Mouse (Mus musculus) naive thymus-derived CD4-positive, alpha-beta T cell, adult 2 months (primary cell): ENCODE measurements around the gene Enho.
A peak's percentile ranks its signal among the peaks of the same experiment; 100 is the strongest.

ENCODE experiments used
- DNase-seq: peaks from one replicate; pipeline ENCODE4 v3.0.0-alpha.2; 2011; ENCODE audit warnings: low read depth

Gene Enho

DNA sequence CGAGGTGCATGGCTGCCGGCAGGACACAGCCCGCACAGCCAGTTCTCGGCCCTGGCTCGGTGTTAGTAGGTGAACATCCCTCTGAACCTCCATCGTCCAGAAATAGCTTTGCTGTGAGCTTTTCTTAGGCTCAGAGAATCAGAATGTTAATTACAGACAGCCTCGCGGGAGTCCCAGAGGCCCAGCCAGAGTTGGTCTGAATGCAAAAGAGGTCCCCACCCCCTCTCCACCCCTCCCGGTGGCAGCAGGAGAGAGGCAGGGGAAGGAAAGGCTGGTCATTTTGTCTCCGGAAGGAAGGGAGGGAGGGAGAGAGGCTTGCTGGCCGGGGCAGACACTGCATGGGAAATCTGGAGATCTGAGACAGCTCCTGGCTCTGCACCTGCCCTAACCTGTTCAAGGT is 8.7 kb downstream of the Enho start:
- no peak for DNase-seq

DNA sequence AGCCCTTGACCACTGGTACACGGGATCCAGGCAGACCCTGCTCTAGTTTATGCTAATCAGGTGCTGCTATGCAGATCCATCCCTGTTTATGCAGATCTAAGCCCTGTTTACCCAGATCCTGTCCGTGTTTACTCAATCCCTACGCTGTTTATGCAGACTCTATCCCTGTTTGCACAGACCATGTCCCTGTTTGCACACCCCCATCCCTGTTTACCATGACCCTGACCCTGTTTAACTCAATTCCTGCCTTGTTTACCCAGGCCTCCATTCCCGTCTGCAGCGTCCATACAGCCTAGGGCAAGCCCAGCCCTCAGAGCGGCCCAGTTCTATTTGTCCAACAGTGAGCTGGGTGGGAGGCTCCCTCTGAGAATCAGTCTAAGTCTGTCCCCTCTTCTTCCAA is 9.9 kb downstream of the Enho start:
- no peak for DNase-seq

GRCm38 (mm10) chr4:41628202-41628927 is 11.8 kb downstream of the Enho start:
- no peak for DNase-seq

DNA sequence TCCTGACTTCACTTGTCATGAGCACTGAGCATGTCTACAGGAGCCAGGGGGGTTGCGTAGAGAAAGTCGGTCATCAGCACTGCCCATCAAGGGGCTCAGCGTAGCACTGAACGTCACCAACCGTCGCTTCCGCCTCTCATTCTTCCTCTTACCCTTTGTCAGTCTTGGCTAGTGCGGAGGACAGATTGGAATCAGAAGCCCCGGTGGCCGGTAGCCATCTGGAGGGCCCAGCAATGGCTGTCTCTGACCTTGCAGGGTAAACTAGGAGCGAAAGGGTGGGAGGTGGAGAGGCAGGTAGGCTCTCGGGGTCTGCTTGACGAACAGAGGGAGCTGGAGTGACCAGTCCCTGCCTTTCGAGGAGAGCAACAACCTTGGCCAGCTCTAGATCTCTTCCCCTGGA is 18.1 kb downstream of the Enho start:
- DNase-seq, result no peak

DNA sequence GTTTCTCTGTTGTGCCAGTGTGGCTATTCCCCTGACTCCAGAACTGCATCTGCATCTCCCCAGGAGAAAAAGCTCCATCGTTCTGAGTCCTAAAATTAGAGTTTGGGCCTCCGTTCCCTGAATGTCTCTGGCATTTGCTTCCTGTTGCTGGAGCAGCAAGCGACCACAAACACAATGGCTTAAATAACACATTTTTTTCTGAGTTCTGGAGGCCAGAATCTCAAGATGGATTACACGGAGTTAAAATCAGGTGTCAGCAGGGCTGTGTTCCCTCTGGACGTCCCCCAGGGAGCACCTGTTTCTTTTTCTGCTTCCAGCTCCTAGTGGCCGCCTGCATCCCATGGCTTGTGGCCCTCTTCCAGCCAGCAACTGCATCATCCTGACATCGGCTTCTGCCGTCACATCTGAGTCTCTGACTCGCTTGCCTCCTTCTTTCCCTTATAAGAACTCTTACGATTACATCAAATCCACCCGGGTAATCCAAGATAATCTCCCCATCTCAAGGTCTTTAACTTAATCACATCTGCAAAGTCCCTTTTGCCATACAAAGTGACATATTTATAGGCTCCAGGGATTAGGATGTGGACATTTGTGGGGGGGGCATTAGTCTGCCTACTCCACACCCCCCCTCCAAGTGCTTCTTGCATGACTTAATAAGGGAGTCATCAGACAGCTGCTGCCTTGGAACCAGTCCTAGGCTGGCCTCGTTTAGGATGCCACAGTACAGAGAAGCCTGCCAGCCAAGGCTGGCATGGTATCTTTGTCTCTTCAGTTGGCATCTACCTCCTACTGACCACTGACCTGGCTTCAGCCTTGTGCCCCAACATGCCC is 21.0 kb downstream of the Enho start:
- DNase-seq, result no peak

- no peak for DNase-seq
Observed at GRCm38 (mm10) chr4:41615661-41616599, 24.2 kb downstream of the Enho start.

- peak; percentile 73 for DNase-seq
Observed at GRCm38 (mm10) chr4:41614156-41614555, 26.0 kb downstream of the Enho start.

DNA sequence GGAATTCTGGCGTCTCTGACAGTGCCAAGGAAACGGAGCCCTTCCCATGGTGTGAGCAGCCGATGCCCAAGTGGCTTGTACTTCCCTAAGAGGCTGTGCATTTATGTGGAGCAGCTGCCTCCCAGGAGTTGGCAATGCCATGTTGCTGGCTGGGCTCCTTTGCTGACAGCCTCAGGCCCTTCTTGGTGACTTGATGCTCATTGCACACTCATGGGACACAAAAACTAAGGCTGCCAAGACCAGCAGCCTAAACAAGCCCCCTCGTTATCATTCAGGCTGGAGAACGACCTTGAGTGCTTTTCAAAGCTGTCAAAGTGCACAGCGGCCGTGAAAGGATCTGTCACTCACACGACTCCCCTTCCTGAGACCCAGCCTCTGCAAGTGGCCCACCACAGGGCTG is 28.0 kb downstream of the Enho start:
- no peak for DNase-seq

GRCm38 (mm10) chr4:41610594-41610980 is 29.5 kb downstream of the Enho start:
- DNase-seq, result no peak

GRCm38 (mm10) chr4:41609681-41610593 is 30.2 kb downstream of the Enho start:
- DNase-seq, result peak; percentile 19

DNA sequence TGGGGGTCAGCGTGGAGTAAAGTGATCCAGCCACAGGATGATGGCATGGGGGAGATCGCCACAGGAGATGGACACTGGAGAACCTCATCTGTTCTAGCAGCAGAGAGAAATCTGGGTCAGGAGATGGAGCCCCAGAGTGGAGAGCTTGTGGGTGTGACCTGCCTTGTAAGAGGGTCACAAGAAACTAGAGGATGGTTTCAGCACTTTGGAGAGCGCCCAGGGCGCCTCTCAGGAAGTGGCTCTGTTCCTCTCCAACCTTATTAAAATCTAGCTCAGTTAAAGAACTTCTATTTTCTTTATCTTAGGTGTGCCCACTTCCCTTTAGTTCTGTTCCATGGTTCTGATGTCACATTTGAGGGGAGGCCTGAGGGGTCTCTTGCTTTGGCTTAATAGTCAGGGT is 33.3 kb downstream of the Enho start:
- DNase-seq, result peak; percentile 11

DNA sequence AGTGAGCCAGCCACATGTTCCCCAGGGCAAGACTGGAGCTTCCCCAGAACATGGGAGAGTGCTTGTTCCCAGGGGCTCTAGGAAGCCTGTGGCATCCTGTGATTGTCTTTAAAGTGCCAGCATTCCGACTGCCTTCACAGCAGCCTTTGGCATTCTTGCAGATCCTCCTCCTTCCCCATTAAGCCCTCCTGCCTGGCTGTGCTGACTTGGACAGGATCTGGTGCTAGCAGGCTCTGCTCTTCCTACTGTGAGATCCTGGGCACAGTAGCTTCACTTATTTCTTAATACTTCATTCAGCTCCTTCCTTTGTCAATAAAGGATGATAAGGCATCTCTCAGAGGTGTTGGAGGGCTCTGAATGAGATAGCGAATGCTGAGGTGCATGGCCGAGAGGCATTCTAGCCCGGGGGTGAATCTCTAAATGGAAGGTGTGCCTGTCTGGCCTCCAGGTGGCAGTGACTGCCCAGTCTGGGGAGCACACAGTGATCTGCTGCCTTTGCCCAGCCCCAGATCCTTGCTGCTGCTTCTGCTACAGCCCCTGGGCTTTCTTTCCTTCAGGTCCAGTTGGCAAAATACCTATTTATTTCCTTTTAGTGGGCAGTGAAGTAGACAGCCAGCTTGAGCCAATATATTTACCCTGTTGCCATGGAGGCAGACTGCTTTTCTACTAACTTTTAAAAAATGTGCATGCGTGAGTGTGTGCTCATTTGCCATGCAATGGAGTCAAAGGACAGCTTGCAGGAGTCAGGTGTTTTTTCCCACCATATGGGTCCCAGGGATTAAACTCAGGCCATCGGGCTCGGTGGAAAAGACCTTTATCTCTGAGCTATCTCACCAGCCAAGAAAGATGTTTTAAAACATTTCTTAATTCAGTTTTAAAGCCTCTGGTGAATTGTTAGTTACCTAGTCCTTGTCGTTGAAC is 35.4 kb downstream of the Enho start:
- DNase-seq, result no peak

DNA sequence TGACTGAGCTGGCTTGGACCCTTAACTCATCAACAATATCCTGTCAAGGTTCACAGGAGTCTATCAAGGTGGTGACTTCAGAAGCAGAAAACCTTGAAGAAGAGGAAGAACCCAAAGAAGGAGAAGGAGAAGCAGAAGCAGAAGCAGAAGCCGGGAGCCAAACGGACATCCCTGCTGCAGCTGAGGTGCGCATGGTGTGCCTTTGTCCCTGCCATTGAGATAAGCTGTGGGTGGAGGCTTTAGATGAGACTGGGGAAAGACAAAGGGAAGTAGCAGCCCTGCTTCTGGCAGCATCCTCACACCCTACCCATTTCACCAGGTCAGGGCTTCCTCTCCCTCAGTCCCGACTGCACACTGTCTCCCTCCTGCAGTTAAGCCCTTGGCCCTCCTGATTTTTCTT is 37.3 kb downstream of the Enho start:
- no peak for DNase-seq
